Mouse (Mus musculus): ENCODE results near the gene Hes5. TPM values are rescaled to one million over a fixed set of nuclear protein-coding genes. Genes with fewer than 3 reads are reported as not detected.

Gene Hes5
- polyA plus RNA-seq (2015; fragmentation: Nextera tagmentation; extraction: Ambion mirVana), result 107 and 135 TPM in 2 replicates

GRCm38 (mm10) chr4:154960690-154961225, at the start of gene Hes5:
Hes5 (plus strand) TSS chr4:154960923.
- H3K9me3 ChIP-seq (replicated peaks; ENCODE audit: control insufficient read depth, low read length, poor library complexity, severe bottlenecking), result no peaks in the 10 kb centered on the region
- peak; percentile 46 for ATAC-seq
- no peaks in the 10 kb centered on the region for H3K36me3 ChIP-seq (ENCODE audit: control insufficient read depth, insufficient read depth, low read length)
- peak within 1 kb of the TSS; percentile 90 for H3K9ac ChIP-seq (ENCODE audit: low read depth, low read length)
- H3K4me3 ChIP-seq (ENCODE audit: low read depth, low read length), result peak within 1 kb of the TSS; percentile 80
- H3K27ac ChIP-seq (ENCODE audit: low read length), result peak within 1 kb of the TSS; percentile 92
- peak within 1 kb of the TSS; percentile 90 for H3K4me2 ChIP-seq (ENCODE audit: low read length)
- H3K4me1 ChIP-seq (ENCODE audit: control insufficient read depth, insufficient read depth, low read length), result peaks cover 60% of the 10 kb centered on the region
- WGBS, result under 1% methylated on average over 56 of the region's 65 CpGs
- peaks cover 4% of the 10 kb centered on the region; the same call in 1 of the 2 replicates for H3K27me3 ChIP-seq (ENCODE audit: control insufficient read depth, insufficient read depth, low read depth, low read length)

DNA sequence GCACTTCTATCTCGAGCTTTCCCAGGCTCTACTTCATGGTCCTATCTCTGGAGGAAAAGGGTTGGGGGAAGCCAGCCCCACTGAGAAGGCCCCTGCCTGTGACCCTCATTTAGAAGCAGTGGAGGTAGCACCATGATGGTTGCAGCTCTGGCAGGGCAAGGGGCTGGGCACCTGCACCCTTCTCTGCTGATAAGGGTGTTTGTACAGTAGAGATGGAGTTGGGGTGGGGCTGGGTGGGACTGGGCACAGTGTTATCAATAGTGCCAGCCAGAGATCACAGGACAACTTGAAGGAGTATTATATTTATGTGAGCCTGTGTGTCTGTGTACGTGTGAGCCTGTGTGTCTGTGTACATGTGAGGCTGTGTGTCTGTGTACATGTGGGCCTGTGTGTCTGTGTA, 49.1 kb upstream of the Hes5 start:
- ATAC-seq, result no peak
- Histone ChIP-seq H3K36me3 (ENCODE audit: control insufficient read depth, insufficient read depth, low read length) (no peaks in the 10 kb centered on the region), H3K27me3 (ENCODE audit: control insufficient read depth, insufficient read depth, low read depth, low read length) (no peaks in the 10 kb centered on the region), H3K9ac (ENCODE audit: low read depth, low read length) (no peak overlapping the region), H3K4me1 (ENCODE audit: control insufficient read depth, insufficient read depth, low read length) (no peaks in the 10 kb centered on the region), H3K4me2 (ENCODE audit: low read length) (no peak overlapping the region), H3K27ac (ENCODE audit: low read length) (no peak overlapping the region), H3K9me3 (replicated peaks; ENCODE audit: control insufficient read depth, low read length, poor library complexity, severe bottlenecking) (no peaks in the 10 kb centered on the region), H3K4me3 (ENCODE audit: low read depth, low read length) (no peak overlapping the region)
- WGBS, result 79% methylated on average over 2 of the region's 2 CpGs

GRCm38 (mm10) chr4:154913845-154914244, 46.9 kb upstream of the Hes5 start:
- no peak for ATAC-seq
- 90% methylated on average over 3 of the region's 3 CpGs for WGBS
- Histone ChIP-seq H3K9me3 (replicated peaks; ENCODE audit: control insufficient read depth, low read length, poor library complexity, severe bottlenecking) (no peaks in the 10 kb centered on the region; the same call in 1 of the 2 replicates), H3K4me3 (ENCODE audit: low read depth, low read length) (no peak overlapping the region), H3K4me1 (ENCODE audit: control insufficient read depth, insufficient read depth, low read length) (no peaks in the 10 kb centered on the region), H3K27ac (ENCODE audit: low read length) (no peak overlapping the region), H3K36me3 (ENCODE audit: control insufficient read depth, insufficient read depth, low read length) (no peaks in the 10 kb centered on the region), H3K27me3 (ENCODE audit: control insufficient read depth, insufficient read depth, low read depth, low read length) (no peaks in the 10 kb centered on the region), H3K9ac (ENCODE audit: low read depth, low read length) (no peak overlapping the region), H3K4me2 (ENCODE audit: low read length) (no peak overlapping the region)

DNA sequence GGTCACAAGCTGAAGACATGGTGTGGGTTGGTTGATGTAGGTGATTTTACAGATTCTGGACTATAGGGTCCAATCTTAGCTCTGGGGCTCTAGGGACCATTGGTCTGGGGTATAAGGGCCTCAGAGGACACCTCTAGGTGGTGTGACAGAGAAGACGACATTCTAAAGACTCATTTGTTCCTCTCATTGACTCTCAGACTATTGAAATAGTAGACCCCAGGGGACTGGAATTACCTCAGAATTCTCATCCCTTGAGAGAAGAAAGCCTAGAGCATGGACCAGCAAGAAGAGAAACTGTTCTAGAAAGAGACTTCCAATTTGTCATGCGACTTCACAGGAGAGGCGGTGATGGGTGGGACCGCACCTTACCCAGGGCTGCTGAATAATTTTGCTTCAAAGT, 46.5 kb upstream of the Hes5 start:
- Histone ChIP-seq H3K4me3 (ENCODE audit: low read depth, low read length) (no peak overlapping the region), H3K9me3 (replicated peaks; ENCODE audit: control insufficient read depth, low read length, poor library complexity, severe bottlenecking) (no peaks in the 10 kb centered on the region; the same call in 1 of the 2 replicates)
- 95% methylated on average over 4 of the region's 4 CpGs for WGBS

DNA sequence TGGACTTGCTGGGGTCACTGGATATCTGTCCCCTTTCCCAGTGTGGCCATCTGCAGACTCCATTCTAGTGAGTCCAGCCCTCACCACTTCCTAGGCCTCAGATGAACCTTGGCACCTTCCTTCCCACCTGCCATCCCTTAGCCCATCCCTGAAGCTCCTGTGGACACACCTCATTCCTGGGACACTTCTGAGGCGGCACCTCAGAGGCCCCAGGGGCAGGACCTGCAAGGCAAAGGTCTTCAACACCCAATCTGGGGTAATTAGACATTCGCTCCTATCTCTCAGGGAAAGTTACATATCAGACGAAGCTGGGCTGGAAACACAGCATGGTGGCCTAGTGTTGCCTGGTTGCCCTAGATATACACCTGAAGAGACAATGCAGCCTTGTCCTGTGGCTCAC, 46.0 kb upstream of the Hes5 start:
- Histone ChIP-seq H3K4me1 (ENCODE audit: control insufficient read depth, insufficient read depth, low read length) (no peaks in the 10 kb centered on the region), H3K9me3 (replicated peaks; ENCODE audit: control insufficient read depth, low read length, poor library complexity, severe bottlenecking) (no peaks in the 10 kb centered on the region; the same call in 1 of the 2 replicates), H3K4me3 (ENCODE audit: low read depth, low read length) (no peak overlapping the region), H3K9ac (ENCODE audit: low read depth, low read length) (no peak overlapping the region), H3K36me3 (ENCODE audit: control insufficient read depth, insufficient read depth, low read length) (no peaks in the 10 kb centered on the region), H3K4me2 (ENCODE audit: low read length) (no peak overlapping the region), H3K27ac (ENCODE audit: low read length) (no peak overlapping the region), H3K27me3 (ENCODE audit: control insufficient read depth, insufficient read depth, low read depth, low read length) (no peaks in the 10 kb centered on the region)
- WGBS, result 78% methylated on average over 3 of the region's 3 CpGs
- no peak for ATAC-seq

More for the DNA sequence above, 46.5 kb upstream of the Hes5 start:
- H3K27ac ChIP-seq (ENCODE audit: low read length), result no peak overlapping the region
- no peak overlapping the region for H3K4me2 ChIP-seq (ENCODE audit: low read length)
- no peak for ATAC-seq
- no peaks in the 10 kb centered on the region for H3K36me3 ChIP-seq (ENCODE audit: control insufficient read depth, insufficient read depth, low read length)
- H3K4me1 ChIP-seq (ENCODE audit: control insufficient read depth, insufficient read depth, low read length), result no peaks in the 10 kb centered on the region
- no peak overlapping the region for H3K9ac ChIP-seq (ENCODE audit: low read depth, low read length)
- no peaks in the 10 kb centered on the region for H3K27me3 ChIP-seq (ENCODE audit: control insufficient read depth, insufficient read depth, low read depth, low read length)

DNA sequence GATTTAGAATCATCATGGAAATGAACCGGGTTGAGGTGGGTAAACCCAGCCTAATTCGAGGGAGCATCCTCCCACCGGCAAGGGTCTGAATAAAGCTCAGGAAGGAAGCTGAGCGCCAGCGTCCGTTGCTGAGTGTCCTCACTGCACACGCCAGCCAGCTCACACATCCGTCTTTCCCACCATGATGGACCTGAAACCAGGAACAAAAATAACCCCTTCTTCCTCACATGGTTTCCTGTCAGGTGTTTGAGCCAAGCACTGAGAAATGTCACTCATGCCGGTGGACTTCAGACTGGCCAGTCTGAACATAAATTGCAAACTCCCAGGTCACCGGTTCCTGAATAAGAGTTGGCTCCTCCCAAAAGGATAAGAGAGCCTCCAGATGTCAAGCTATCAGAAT, 45.4 kb upstream of the Hes5 start:
- 86% methylated on average over 10 of the region's 10 CpGs for WGBS
- Histone ChIP-seq H3K27ac (ENCODE audit: low read length) (no peak overlapping the region), H3K4me3 (ENCODE audit: low read depth, low read length) (no peak overlapping the region), H3K27me3 (ENCODE audit: control insufficient read depth, insufficient read depth, low read depth, low read length) (no peaks in the 10 kb centered on the region), H3K9ac (ENCODE audit: low read depth, low read length) (no peak overlapping the region), H3K9me3 (replicated peaks; ENCODE audit: control insufficient read depth, low read length, poor library complexity, severe bottlenecking) (no peaks in the 10 kb centered on the region; the same call in 1 of the 2 replicates), H3K4me2 (ENCODE audit: low read length) (no peak overlapping the region), H3K4me1 (ENCODE audit: control insufficient read depth, insufficient read depth, low read length) (no peaks in the 10 kb centered on the region), H3K36me3 (ENCODE audit: control insufficient read depth, insufficient read depth, low read length) (no peaks in the 10 kb centered on the region)
- no peak for ATAC-seq

DNA sequence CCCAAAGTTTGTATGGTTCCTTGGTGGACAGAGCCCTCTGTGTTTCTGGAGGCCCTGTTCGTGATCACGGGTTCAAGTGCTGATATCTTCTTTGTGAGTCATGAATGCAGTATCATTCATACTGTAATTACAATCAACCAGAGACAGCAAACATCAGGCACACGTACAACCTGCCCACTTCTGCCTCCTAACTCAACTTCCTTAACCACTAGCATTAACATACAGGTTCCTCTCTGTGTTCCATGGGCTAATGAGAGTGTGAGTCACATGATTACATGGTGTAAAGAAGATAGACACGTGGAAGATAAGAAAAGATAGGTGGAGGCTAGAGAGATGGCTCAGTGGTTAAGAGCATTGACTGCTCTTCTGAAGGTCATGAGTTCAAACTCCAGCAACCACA, 44.1 kb upstream of the Hes5 start:
- no peak for ATAC-seq
- 90% methylated on average over 4 of the region's 4 CpGs for WGBS
- Histone ChIP-seq H3K4me1 (ENCODE audit: control insufficient read depth, insufficient read depth, low read length) (no peaks in the 10 kb centered on the region), H3K36me3 (ENCODE audit: control insufficient read depth, insufficient read depth, low read length) (no peaks in the 10 kb centered on the region), H3K4me2 (ENCODE audit: low read length) (no peak overlapping the region), H3K4me3 (ENCODE audit: low read depth, low read length) (no peak overlapping the region), H3K27ac (ENCODE audit: low read length) (no peak overlapping the region), H3K9me3 (replicated peaks; ENCODE audit: control insufficient read depth, low read length, poor library complexity, severe bottlenecking) (no peaks in the 10 kb centered on the region; the same call in 1 of the 2 replicates), H3K27me3 (ENCODE audit: control insufficient read depth, insufficient read depth, low read depth, low read length) (no peaks in the 10 kb centered on the region), H3K9ac (ENCODE audit: low read depth, low read length) (no peak overlapping the region)

GRCm38 (mm10) chr4:154922291-154922690, 38.4 kb upstream of the Hes5 start:
- H3K27ac ChIP-seq (ENCODE audit: low read length), result no peak overlapping the region
- 77% methylated on average over 4 of the region's 4 CpGs for WGBS

GRCm38 (mm10) chr4:154922931-154923330, 37.8 kb upstream of the Hes5 start:
- H3K4me2 ChIP-seq (ENCODE audit: low read length), result no peak overlapping the region
- ATAC-seq, result no peak
- no peaks in the 10 kb centered on the region for H3K4me1 ChIP-seq (ENCODE audit: control insufficient read depth, insufficient read depth, low read length)
- WGBS, result 80% methylated on average over 5 of the region's 5 CpGs
- no peaks in the 10 kb centered on the region for H3K9me3 ChIP-seq (replicated peaks; ENCODE audit: control insufficient read depth, low read length, poor library complexity, severe bottlenecking)
- no peaks in the 10 kb centered on the region for H3K27me3 ChIP-seq (ENCODE audit: control insufficient read depth, insufficient read depth, low read depth, low read length)
- H3K36me3 ChIP-seq (ENCODE audit: control insufficient read depth, insufficient read depth, low read length), result no peaks in the 10 kb centered on the region
- H3K9ac ChIP-seq (ENCODE audit: low read depth, low read length), result no peak overlapping the region
- no peak overlapping the region for H3K27ac ChIP-seq (ENCODE audit: low read length)
- no peak overlapping the region for H3K4me3 ChIP-seq (ENCODE audit: low read depth, low read length)

More at GRCm38 (mm10) chr4:154922291-154922690, 38.4 kb upstream of the Hes5 start:
- H3K4me3 ChIP-seq (ENCODE audit: low read depth, low read length), result no peak overlapping the region
- H3K9me3 ChIP-seq (replicated peaks; ENCODE audit: control insufficient read depth, low read length, poor library complexity, severe bottlenecking), result no peaks in the 10 kb centered on the region; the same call in 1 of the 2 replicates
- H3K4me2 ChIP-seq (ENCODE audit: low read length), result no peak overlapping the region
- H3K9ac ChIP-seq (ENCODE audit: low read depth, low read length), result no peak overlapping the region
- H3K36me3 ChIP-seq (ENCODE audit: control insufficient read depth, insufficient read depth, low read length), result no peaks in the 10 kb centered on the region
- ATAC-seq, result no peak
- no peaks in the 10 kb centered on the region for H3K27me3 ChIP-seq (ENCODE audit: control insufficient read depth, insufficient read depth, low read depth, low read length)
- H3K4me1 ChIP-seq (ENCODE audit: control insufficient read depth, insufficient read depth, low read length), result no peaks in the 10 kb centered on the region
